ENCODE assay signal across 13 mouse cellular contexts in genomic region chr2:169424166-169424920, GRCm38 (mm10).
DNase-seq lines count a peak whose midpoint lies in the region; ATAC-seq and TF ChIP-seq lines count a peak whose summit lies in the region.
"Had no signal": no experiment of that assay in that cellular context is flagged by ENCODE, and none has a peak within 500 bp of the region (broad histone marks: within the 10 kb centered on the region; RNA-seq: fewer than 3 reads in every experiment).

No protein-coding gene starts in this region.

- no peaks in the 10 kb centered on the region for H3K9me3 ChIP-seq in lung, embryonic 16.5 days (ENCODE audit: control insufficient read depth, low read length)
- H3K9me3 ChIP-seq: heart, embryonic 12.5 days; hindbrain, embryonic 12.5 days had no signal

- peak overlapping the region; percentile 25 for H3K4me2 ChIP-seq in lung, embryonic 16.5 days (ENCODE audit: low read depth, low read length)
- H3K4me2 ChIP-seq: heart, embryonic 12.5 days; hindbrain, embryonic 12.5 days; liver, embryonic 11.5 days had no signal

- no peak overlapping the region for H3K4me3 ChIP-seq in lung, embryonic 16.5 days (ENCODE audit: low read length)
- H3K4me3 ChIP-seq: heart, embryonic 12.5 days; hindbrain, embryonic 12.5 days had no signal

- TF ChIP-seq CTCF in brain, embryonic 14.5 days (IDR thresholded peaks at IDR 0.05; ENCODE audit: borderline replicate concordance, extremely low read depth, insufficient read depth, insufficient read length) = no peak

- no peaks in the 10 kb centered on the region for H3K36me3 ChIP-seq in lung, embryonic 16.5 days (ENCODE audit: control insufficient read depth, insufficient read depth, low read length)
- H3K36me3 ChIP-seq: heart, embryonic 12.5 days; hindbrain, embryonic 12.5 days had no signal

- WGBS in lung, embryonic 16.5 days = 41% methylated on average over 12 of the region's 12 CpGs

- TF ChIP-seq POLR2A in brain, embryonic 14.5 days (IDR thresholded peaks at IDR 0.05; ENCODE audit: borderline replicate concordance, extremely low read depth, insufficient read depth, insufficient read length, poor library complexity, severe bottlenecking) = no peak

- H3K9ac ChIP-seq in lung, embryonic 16.5 days (ENCODE audit: low read length) = no peak overlapping the region
- H3K9ac ChIP-seq: heart, embryonic 12.5 days; hindbrain, embryonic 12.5 days had no signal

- ATAC-seq in lung, embryonic 16.5 days (ENCODE audit: low read depth) = peak; percentile 76
- ATAC-seq in megakaryocyte, adult 5-6 weeks (ENCODE audit: poor library complexity, severe bottlenecking) = no peak

- peak overlapping the region; percentile 42; the same call in 1 of the 2 replicates for H3K27ac ChIP-seq in lung, embryonic 16.5 days (ENCODE audit: low read length)
- H3K27ac ChIP-seq: hindbrain, embryonic 12.5 days had no signal

- peak; percentile 43 to 52 for DNase-seq in cerebellum, postnatal 14 days
- no peak for DNase-seq in cerebellum, adult 8-10 months
- peak; percentile 9 to 16 for DNase-seq in layer of hippocampus, adult 8-10 months (ENCODE audit: low spot score in 2 of 2)
- no peak for DNase-seq in layer of hippocampus, adult 11-12 months (ENCODE audit: low spot score)
- peak; percentile 94 for DNase-seq in brain, embryonic 14.5 days (ENCODE audit: low read depth)
- no peak for DNase-seq in kidney, postnatal 10 days
- DNase-seq: kidney, adult 9 months; thymus, postnatal 25 days had no signal

- H3K27me3 ChIP-seq in lung, embryonic 16.5 days (ENCODE audit: control insufficient read depth, insufficient read depth, low read depth, low read length) = no peaks in the 10 kb centered on the region
- H3K27me3 ChIP-seq: heart, embryonic 12.5 days; hindbrain, embryonic 12.5 days had no signal

- no peaks in the 10 kb centered on the region; the same call in 1 of the 2 replicates for H3K4me1 ChIP-seq in lung, embryonic 16.5 days (replicated peaks; ENCODE audit: control insufficient read depth, insufficient read depth, low read length)
- H3K4me1 ChIP-seq: heart, embryonic 12.5 days; hindbrain, embryonic 12.5 days had no signal

Comparison
In these comparisons a context has a peak if more than half of its experiments do, and no peak if none do; other contexts are left out.
1. DNase-seq: peak in cerebellum, postnatal 14 days (2 of 2), layer of hippocampus, adult 8-10 months (2 of 2) and brain, embryonic 14.5 days (single experiment); none in cerebellum, adult 8-10 months (single experiment), layer of hippocampus, adult 11-12 months (single experiment) and kidney, postnatal 10 days (single experiment).